Mouse (Mus musculus) stomach, embryonic 16.5 days (tissue): ENCODE data around the gene Ppp1r32. TPM values are rescaled to one million over a fixed set of nuclear protein-coding genes. Genes with fewer than 3 reads are reported as not detected.

Source experiments
- ATAC-seq: fragments of 200-750 bp; cut with Nextera tagmentation; 2 replicates; pipeline ENCODE4 v1.8.0; 2017; ENCODE audit warnings: moderate number of reproducible peaks, moderate TSS enrichment; ENCODE audit not compliant: insufficient read depth, low FRiP score
- H3K27ac ChIP-seq: fragments of 300-500 bp; sonication (generic); 2 replicates; pipeline ENCODE4 v1.5.1; 2014; ENCODE audit warnings: low read length
- H3K27me3 ChIP-seq: fragments of 300-500 bp; sonication (generic); 2 replicates; pipeline ENCODE4 v1.6.1; 2014; ENCODE audit warnings: low read length, control low read depth, mixed read lengths; ENCODE audit not compliant: control insufficient read depth, insufficient read depth
- H3K36me3 ChIP-seq: fragments of 300-500 bp; sonication (generic); 2 replicates; pipeline ENCODE4 v1.6.1; 2014; ENCODE audit warnings: low read length; ENCODE audit not compliant: control insufficient read depth, insufficient read depth
- H3K4me1 ChIP-seq: fragments of 300-500 bp; sonication (generic); 2 replicates; pipeline ENCODE4 v1.6.1; 2014; ENCODE audit warnings: low read length, control low read depth, mixed read lengths; ENCODE audit not compliant: control insufficient read depth, insufficient read depth
- H3K4me2 ChIP-seq: fragments of 300-500 bp; sonication (generic); 2 replicates; pipeline ENCODE4 v1.6.1; 2014; ENCODE audit warnings: low read depth, low read length, mixed read lengths
- H3K4me3 ChIP-seq: fragments of 300-500 bp; sonication (generic); replicated peaks from 2 replicates; pipeline ENCODE4 v1.5.1; 2014; ENCODE audit warnings: mild to moderate bottlenecking, low read length
- H3K9ac ChIP-seq: fragments of 300-500 bp; sonication (generic); 2 replicates; pipeline ENCODE4 v1.6.1; 2014; ENCODE audit warnings: low read length
- H3K9me3 ChIP-seq: fragments of 300-500 bp; sonication (generic); replicated peaks from 2 replicates; pipeline ENCODE4 v1.6.1; 2016; ENCODE audit warnings: low read length, control low read depth; ENCODE audit not compliant: control insufficient read depth
- WGBS: fragments of 180-500 bp; shearing (Covaris S2); extraction: QIAGEN DNeasy Blood & Tissue Kit; methylation state at CpG from one replicate; pipeline ENCODE4 v1.1.7; 2014; 5-methylcytosine and 5-hydroxymethylcytosine counted together
- polyA plus RNA-seq: library from polyadenylated mRNA; unstranded; fragments of >200 nt; fragmentation: Nextera tagmentation; extraction: Ambion mirVana; gene quantifications from 2 replicates; pipeline ENCODE4 v1.2.1, GENCODE M21; 2015

Gene Ppp1r32
- polyA plus RNA-seq, 1 experiment from 2014 or later: 0.31 TPM

DNA sequence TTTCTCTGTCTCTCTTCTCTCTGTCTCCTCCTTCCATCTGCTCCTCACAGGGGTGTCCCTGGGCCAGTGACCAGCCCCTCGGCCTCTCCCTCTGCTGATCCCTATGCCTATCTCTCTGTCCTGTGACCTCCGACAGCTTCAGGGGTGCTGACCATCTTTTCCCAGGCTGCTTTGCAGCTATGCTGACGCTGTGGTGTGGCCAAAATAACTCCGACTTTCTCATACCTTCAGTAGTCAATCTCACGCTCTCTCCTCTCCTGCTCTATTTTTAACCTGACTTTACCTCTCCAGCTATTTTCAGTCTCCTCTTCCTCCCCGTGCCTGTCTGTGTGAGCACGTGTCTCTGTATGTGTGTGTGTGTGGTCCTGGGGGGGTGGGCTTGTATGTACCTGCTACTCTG is 49.5 kb downstream of the Ppp1r32 start:
- H3K36me3 ChIP-seq: no peaks in the 10 kb centered on the region
- H3K27me3 ChIP-seq: peaks cover 3% of the 10 kb centered on the region; the same call in 1 of the 2 replicates
- H3K4me2 ChIP-seq: no peak overlapping the region
- no peak overlapping the region for H3K9ac ChIP-seq
- 71% methylated on average over 7 of the region's 7 CpGs for WGBS
- peaks cover 12% of the 10 kb centered on the region; the same call in 1 of the 2 replicates for H3K4me1 ChIP-seq
- no peak overlapping the region for H3K27ac ChIP-seq
- H3K4me3 ChIP-seq: no peak overlapping the region
- no peaks in the 10 kb centered on the region for H3K9me3 ChIP-seq
- no peak for ATAC-seq

DNA sequence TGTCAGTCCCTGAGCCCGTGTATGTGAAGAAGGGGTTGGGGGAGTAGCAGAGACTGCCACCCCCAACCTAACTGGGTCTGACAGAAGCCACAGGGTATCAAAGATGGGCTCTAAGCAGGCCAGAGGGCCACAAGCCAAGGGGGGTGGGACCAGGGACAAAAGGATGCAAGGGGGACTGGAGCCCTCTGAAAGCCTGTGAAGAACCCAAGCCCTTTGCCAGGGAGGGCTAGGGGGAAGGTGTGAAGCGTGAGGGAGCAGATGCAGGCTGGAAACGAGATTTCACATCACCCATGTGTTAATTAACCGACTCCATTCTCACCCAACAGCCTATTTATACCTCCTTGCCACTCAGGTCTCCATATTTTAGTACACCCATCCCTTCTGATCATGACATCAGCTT is 50.9 kb downstream of the Ppp1r32 start:
- 65% methylated on average over 4 of the region's 4 CpGs for WGBS

GRCm38 (mm10) chr19:10431410-10431809 is 51.3 kb downstream of the Ppp1r32 start:
- H3K36me3 ChIP-seq: no peaks in the 10 kb centered on the region

More for the DNA sequence above, 50.9 kb downstream of the Ppp1r32 start:
- peaks cover 3% of the 10 kb centered on the region; the same call in 1 of the 2 replicates for H3K27me3 ChIP-seq
- no peak overlapping the region for H3K27ac ChIP-seq
- no peak overlapping the region for H3K4me3 ChIP-seq
- H3K9me3 ChIP-seq: no peaks in the 10 kb centered on the region
- no peaks in the 10 kb centered on the region for H3K36me3 ChIP-seq
- no peak for ATAC-seq
- H3K4me1 ChIP-seq: peaks cover 25% of the 10 kb centered on the region
- no peak overlapping the region for H3K4me2 ChIP-seq
- H3K9ac ChIP-seq: no peak overlapping the region

GRCm38 (mm10) chr19:10429371-10429770 is 53.4 kb downstream of the Ppp1r32 start:
- Histone ChIP-seq H3K27ac (no peak overlapping the region), H3K4me2 (no peak overlapping the region), H3K4me1 (peaks cover 32% of the 10 kb centered on the region), H3K36me3 (no peaks in the 10 kb centered on the region), H3K27me3 (peaks cover 3% of the 10 kb centered on the region; the same call in 1 of the 2 replicates), H3K9me3 (no peaks in the 10 kb centered on the region), H3K4me3 (no peak overlapping the region), H3K9ac (no peak overlapping the region)
- WGBS: 74% methylated on average over 8 of the region's 8 CpGs
- no peak for ATAC-seq

More at GRCm38 (mm10) chr19:10431410-10431809, 51.3 kb downstream of the Ppp1r32 start:
- Histone ChIP-seq H3K27ac (no peak overlapping the region), H3K4me1 (peaks cover 29% of the 10 kb centered on the region), H3K9me3 (no peaks in the 10 kb centered on the region), H3K9ac (no peak overlapping the region), H3K4me3 (no peak overlapping the region), H3K27me3 (peaks cover 3% of the 10 kb centered on the region; the same call in 1 of the 2 replicates), H3K4me2 (no peak overlapping the region)
- ATAC-seq: no peak
- 45% methylated on average over 3 of the region's 3 CpGs for WGBS

DNA sequence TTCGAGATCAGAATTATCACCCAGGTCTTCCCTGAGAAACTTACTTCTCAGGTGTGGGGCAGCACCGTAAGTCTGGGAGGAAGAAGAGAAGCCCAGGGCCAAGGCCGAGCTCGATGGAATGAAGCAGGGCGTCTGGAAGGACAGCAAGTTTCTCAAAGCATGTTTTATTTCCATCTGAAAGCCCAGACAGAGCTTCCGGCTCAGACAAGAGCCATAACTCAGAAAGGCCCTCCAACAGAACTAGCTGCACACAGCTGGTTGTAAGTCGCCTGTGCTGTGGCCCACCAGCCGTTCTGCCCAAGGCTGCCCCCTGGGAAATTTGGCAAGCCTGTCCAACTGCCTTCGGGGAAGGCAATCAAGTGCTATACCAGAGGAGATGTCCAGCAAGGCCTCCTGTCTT is 55.3 kb downstream of the Ppp1r32 start:
- WGBS: 62% methylated on average over 9 of the region's 9 CpGs

GRCm38 (mm10) chr19:10426793-10427192 is 55.9 kb downstream of the Ppp1r32 start:
- H3K27me3 ChIP-seq: no peaks in the 10 kb centered on the region; the same call in 1 of the 2 replicates
- H3K9ac ChIP-seq: no peak overlapping the region
- ATAC-seq: no peak
- 42% methylated on average over 6 of the region's 6 CpGs for WGBS
- no peak overlapping the region for H3K27ac ChIP-seq
- no peak overlapping the region for H3K4me2 ChIP-seq
- H3K4me1 ChIP-seq: peaks cover 37% of the 10 kb centered on the region
- H3K9me3 ChIP-seq: no peaks in the 10 kb centered on the region
- no peak overlapping the region for H3K4me3 ChIP-seq
- H3K36me3 ChIP-seq: no peaks in the 10 kb centered on the region

More for the DNA sequence above, 55.3 kb downstream of the Ppp1r32 start:
- Histone ChIP-seq H3K36me3 (no peaks in the 10 kb centered on the region), H3K4me2 (no peak overlapping the region), H3K9me3 (no peaks in the 10 kb centered on the region), H3K27me3 (no peaks in the 10 kb centered on the region; the same call in 1 of the 2 replicates), H3K4me1 (peaks cover 32% of the 10 kb centered on the region), H3K4me3 (no peak overlapping the region), H3K27ac (no peak overlapping the region), H3K9ac (0 out of 2 replicates have a peak overlapping the region, but pooled peaks have one; percentile 30)
- no peak for ATAC-seq

DNA sequence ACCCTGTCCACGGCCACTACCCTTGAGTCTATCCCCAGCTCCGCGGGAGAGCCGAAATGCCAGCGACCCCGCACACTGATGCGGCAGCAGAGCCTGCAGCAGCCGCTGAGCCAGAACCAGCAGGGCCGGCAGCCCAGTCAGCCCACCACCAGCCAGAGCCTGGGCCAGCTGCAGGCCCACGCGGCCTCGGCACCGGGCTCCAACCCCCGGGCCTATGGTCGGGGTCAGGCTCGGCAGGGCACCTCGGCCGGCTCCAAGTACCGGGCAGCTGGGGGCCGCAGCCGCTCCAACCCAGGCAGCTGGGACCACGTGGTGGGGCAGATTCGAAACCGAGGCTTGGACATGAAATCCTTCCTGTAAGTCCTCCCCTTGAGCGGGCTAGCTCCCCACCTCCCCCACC is 56.4 kb downstream of the Ppp1r32 start:
- no peak overlapping the region for H3K4me2 ChIP-seq
- H3K9me3 ChIP-seq: no peaks in the 10 kb centered on the region
- no peak overlapping the region for H3K4me3 ChIP-seq
- no peak overlapping the region for H3K27ac ChIP-seq
- no peaks in the 10 kb centered on the region for H3K36me3 ChIP-seq
- WGBS: 42% methylated on average over 25 of the region's 25 CpGs
- no peak overlapping the region; the same call in 1 of the 2 replicates for H3K9ac ChIP-seq
- ATAC-seq: no peak
- no peaks in the 10 kb centered on the region; the same call in 1 of the 2 replicates for H3K27me3 ChIP-seq
- peaks cover 37% of the 10 kb centered on the region for H3K4me1 ChIP-seq

- Histone ChIP-seq H3K36me3 (no peaks in the 10 kb centered on the region), H3K4me1 (peaks cover 37% of the 10 kb centered on the region), H3K9me3 (no peaks in the 10 kb centered on the region), H3K27me3 (no peaks in the 10 kb centered on the region; the same call in 1 of the 2 replicates), H3K4me3 (no peak overlapping the region), H3K4me2 (no peak overlapping the region), H3K27ac (no peak overlapping the region), H3K9ac (no peak overlapping the region)
- no peak for ATAC-seq
- WGBS: 54% methylated on average over 13 of the region's 13 CpGs
Measured at GRCm38 (mm10) chr19:10425484-10426270, 57.1 kb downstream of the Ppp1r32 start.

- WGBS: 34% methylated on average over 1 of the region's 1 CpGs
- Histone ChIP-seq H3K9ac (no peak overlapping the region), H3K4me3 (no peak overlapping the region), H3K9me3 (no peaks in the 10 kb centered on the region), H3K36me3 (no peaks in the 10 kb centered on the region), H3K4me1 (peaks cover 29% of the 10 kb centered on the region), H3K27me3 (no peaks in the 10 kb centered on the region), H3K4me2 (no peak overlapping the region), H3K27ac (no peak overlapping the region)
- no peak for ATAC-seq
Measured at GRCm38 (mm10) chr19:10424751-10425150, 58.0 kb downstream of the Ppp1r32 start.
